ENCODE assay signal across 8 mouse cellular contexts in genomic region chr5:31219911-31220447, GRCm38 (mm10). TPM values are rescaled to one million over a fixed set of nuclear protein-coding genes. Genes with fewer than 3 reads are reported as not detected.
A peak's percentile ranks its signal among the peaks of the same experiment; 100 is the strongest.
DNase-seq lines count a peak whose midpoint lies in the region; ATAC-seq and TF ChIP-seq lines count a peak whose summit lies in the region.
"Had no signal": no experiment of that assay in that cellular context is flagged by ENCODE, and none has a peak within 500 bp of the region (broad histone marks: within the 10 kb centered on the region; RNA-seq: fewer than 3 reads in every experiment).

No protein-coding gene starts in this region.

- no peak for TF ChIP-seq CTCF in spleen, adult 2 months (IDR thresholded peaks at IDR 0.05; ENCODE audit: extremely low read depth, insufficient read depth, insufficient read length, insufficient replicate concordance)

- no peaks in the 10 kb centered on the region for H3K36me3 ChIP-seq in spleen, adult 2 months (ENCODE audit: control insufficient read depth, insufficient read depth, low read length)
- peaks cover 7% of the 10 kb centered on the region for H3K36me3 ChIP-seq in megakaryocyte, embryonic 14.5 days (replicated peaks; ENCODE audit: low read length)
- H3K36me3 ChIP-seq in stomach, embryonic 15.5 days = no peaks in the 10 kb centered on the region

- TF ChIP-seq POLR2A in spleen, adult 2 months (IDR thresholded peaks at IDR 0.05; ENCODE audit: low read depth, low read length) = no peak

- peak overlapping the region; percentile 95 for H3K4me3 ChIP-seq in spleen, adult 2 months (ENCODE audit: extremely low read depth, insufficient read depth, insufficient read length)
- peak overlapping the region; percentile 93 for H3K4me3 ChIP-seq in brown adipose tissue, adult 24 weeks (ENCODE audit: insufficient read depth, low read depth, low read length)
- peak overlapping the region; percentile 99 for H3K4me3 ChIP-seq in megakaryocyte, embryonic 14.5 days (replicated peaks)
- H3K4me3 ChIP-seq in stomach, embryonic 15.5 days (replicated peaks) = peak overlapping the region; percentile 100

- under 1% methylated on average over 40 of the region's 40 CpGs for WGBS in spleen, adult 2 months
- WGBS in stomach, embryonic 15.5 days = under 1% methylated on average over 40 of the region's 40 CpGs

- no peak for DNase-seq in spleen, adult 2 months (ENCODE audit: low read depth in 1 of 2, low spot score in 2 of 2)
- no peak for DNase-seq in spleen, postnatal 14 days (ENCODE audit: low spot score in 2 of 2)
- DNase-seq in forelimb bud, embryonic 11.5 days (ENCODE audit: low read depth, low spot score) = peak; percentile 48
- peak; percentile 64 to 79 for DNase-seq in kidney, postnatal 4 days

- H3K27me3 ChIP-seq in spleen, adult 2 months (ENCODE audit: control insufficient read depth, insufficient read depth, low read length) = no peaks in the 10 kb centered on the region
- H3K27me3 ChIP-seq in megakaryocyte, embryonic 14.5 days (replicated peaks) = no peaks in the 10 kb centered on the region
- H3K27me3 ChIP-seq in stomach, embryonic 15.5 days (replicated peaks) = no peaks in the 10 kb centered on the region

- H3K27ac ChIP-seq in spleen, adult 2 months (ENCODE audit: insufficient read depth, low read length) = peak overlapping the region; percentile 93
- H3K27ac ChIP-seq in brown adipose tissue, adult 24 weeks (replicated peaks; ENCODE audit: low read depth, low read length) = peak overlapping the region; percentile 64
- H3K27ac ChIP-seq in stomach, embryonic 15.5 days = peak overlapping the region; percentile 95

- peak; percentile 56 for ATAC-seq in stomach, embryonic 15.5 days (ENCODE audit: insufficient read depth, low FRiP score, low read depth)

- H3K4me2 ChIP-seq in stomach, embryonic 15.5 days = peak overlapping the region; percentile 85

- peaks cover 8% of the 10 kb centered on the region for H3K4me1 ChIP-seq in spleen, adult 2 months (ENCODE audit: control insufficient read depth, insufficient read depth, insufficient read length)
- no peaks in the 10 kb centered on the region for H3K4me1 ChIP-seq in brown adipose tissue, adult 24 weeks (ENCODE audit: control insufficient read depth, insufficient read depth, insufficient read length, low read length)
- H3K4me1 ChIP-seq in megakaryocyte, embryonic 14.5 days = peaks cover 37% of the 10 kb centered on the region
- H3K4me1 ChIP-seq in stomach, embryonic 15.5 days = no peaks in the 10 kb centered on the region

- peak overlapping the region; percentile 96 for H3K9ac ChIP-seq in stomach, embryonic 15.5 days

- no peaks in the 10 kb centered on the region for H3K9me3 ChIP-seq in megakaryocyte, embryonic 14.5 days
- no peaks in the 10 kb centered on the region for H3K9me3 ChIP-seq in stomach, embryonic 15.5 days

RNA-seq across cellular contexts. Expression of gene Ppm1g, which starts 0.5 kb away (rescaled TPM):
- 65.7 and 110 TPM in 2 replicates for polyA plus RNA-seq in spleen, adult 2 months (2012; rRNA removed)
- 39.8 and 46.0 TPM in 2 replicates for polyA plus RNA-seq in brown adipose tissue, adult 24 weeks (2012; ENCODE audit: insufficient read depth, insufficient read length, missing spikeins)
- polyA plus RNA-seq in megakaryocyte, embryonic 14.5 days (2012; ENCODE audit: insufficient read depth, low replicate concordance) = 188 and 232 TPM in 2 replicates
- 124 and 125 TPM in 2 replicates for polyA plus RNA-seq in stomach, embryonic 15.5 days (2015; fragmentation: Nextera tagmentation; extraction: Ambion mirVana)

RNA-seq across cellular contexts. Expression of gene Zfp513, which starts 17.9 kb away (rescaled TPM):
- 49.3 and 79.8 TPM in 2 replicates for polyA plus RNA-seq in spleen, adult 2 months (2012; rRNA removed)
- 10.0 and 12.1 TPM in 2 replicates for polyA plus RNA-seq in brown adipose tissue, adult 24 weeks (2012; ENCODE audit: insufficient read depth, insufficient read length, missing spikeins)
- polyA plus RNA-seq in megakaryocyte, embryonic 14.5 days (2012; ENCODE audit: insufficient read depth, low replicate concordance) = 34.2 and 67.1 TPM in 2 replicates
- 8.6 and 9.8 TPM in 2 replicates for polyA plus RNA-seq in stomach, embryonic 15.5 days (2015; fragmentation: Nextera tagmentation; extraction: Ambion mirVana)

RNA-seq across cellular contexts. Expression of gene Nrbp1, which starts 20.7 kb away (rescaled TPM):
- 148 and 199 TPM in 2 replicates for polyA plus RNA-seq in spleen, adult 2 months (2012; rRNA removed)
- polyA plus RNA-seq in brown adipose tissue, adult 24 weeks (2012; ENCODE audit: insufficient read depth, insufficient read length, missing spikeins) = 31.0 and 33.7 TPM in 2 replicates
- polyA plus RNA-seq in megakaryocyte, embryonic 14.5 days (2012; ENCODE audit: insufficient read depth, low replicate concordance) = 25.6 and 48.2 TPM in 2 replicates
- 140 and 141 TPM in 2 replicates for polyA plus RNA-seq in stomach, embryonic 15.5 days (2015; fragmentation: Nextera tagmentation; extraction: Ambion mirVana)

RNA-seq across cellular contexts. Expression of gene Gm9970, which starts 21.1 kb away (rescaled TPM):
- polyA plus RNA-seq in spleen, adult 2 months (2012; rRNA removed) = 0.27 and 0.29 TPM in 2 replicates
- polyA plus RNA-seq in brown adipose tissue, adult 24 weeks (2012; ENCODE audit: insufficient read depth, insufficient read length, missing spikeins) = not detected in 2 replicates
- polyA plus RNA-seq in megakaryocyte, embryonic 14.5 days (2012; ENCODE audit: insufficient read depth, low replicate concordance) = not detected in 2 replicates
- 0.44 and 0.53 TPM in 2 replicates for polyA plus RNA-seq in stomach, embryonic 15.5 days (2015; fragmentation: Nextera tagmentation; extraction: Ambion mirVana)
- polyA plus RNA-seq: large intestine, adult 2 months had no signal

RNA-seq across cellular contexts. Expression of gene Eif2b4, which starts 26.7 kb away (rescaled TPM):
- polyA plus RNA-seq in spleen, adult 2 months (2012; rRNA removed) = 31.9 and 40.4 TPM in 2 replicates
- 33.3 and 43.4 TPM in 2 replicates for polyA plus RNA-seq in brown adipose tissue, adult 24 weeks (2012; ENCODE audit: insufficient read depth, insufficient read length, missing spikeins)
- 92.1 and 146 TPM in 2 replicates for polyA plus RNA-seq in megakaryocyte, embryonic 14.5 days (2012; ENCODE audit: insufficient read depth, low replicate concordance)
- polyA plus RNA-seq in stomach, embryonic 15.5 days (2015; fragmentation: Nextera tagmentation; extraction: Ambion mirVana) = 60.3 and 68.3 TPM in 2 replicates

Comparison
In these comparisons a context has a peak if more than half of its experiments do, and no peak if none do; other contexts are left out.
1. DNase-seq: peak in forelimb bud, embryonic 11.5 days (single experiment) and kidney, postnatal 4 days (2 of 2); none in spleen, adult 2 months (0 of 2) and spleen, postnatal 14 days (0 of 2).
2. Peak in every context shown above with its lines, with median percentiles within 50 percentile points of each other: H3K27ac ChIP-seq and H3K4me3 ChIP-seq.